Mouse (Mus musculus) embryonic fibroblast, embryonic 13.5 days (primary cell): ENCODE measurements around the gene Plpp7.

Source experiments
- CTCF ChIP-seq: IDR thresholded peaks from 2 replicates; pipeline ENCODE4 v1.5.1; 2011; ENCODE audit warnings: mild to moderate bottlenecking, control low read depth, low read length, moderate library complexity, borderline replicate concordance; ENCODE audit not compliant: insufficient read depth
- POLR2A ChIP-seq: IDR thresholded peaks from 2 replicates; pipeline ENCODE4 v1.6.1; 2011; ENCODE audit warnings: low read depth, mild to moderate bottlenecking, control low read depth, low read length, moderate library complexity

DNA sequence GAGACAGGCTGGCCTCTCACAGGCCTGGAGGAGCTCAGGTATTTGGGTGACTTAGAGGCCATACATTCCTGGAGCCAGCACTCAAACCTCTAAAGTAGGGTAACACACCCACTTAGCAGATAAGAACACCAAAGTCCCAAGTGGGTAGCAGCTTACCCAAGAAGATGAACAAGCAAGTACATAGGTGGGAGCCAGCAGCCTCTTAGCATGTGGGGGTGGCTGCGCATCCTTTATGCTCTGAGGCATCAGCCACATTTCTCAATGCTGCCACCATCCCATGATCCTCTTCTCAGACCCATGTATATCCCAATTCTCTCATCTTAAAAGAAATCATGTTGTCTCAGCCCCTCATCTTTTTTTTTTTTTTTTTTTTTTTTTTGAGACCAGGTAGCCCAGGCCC is 15.9 kb downstream of the Plpp7 start:
- TF ChIP-seq CTCF (no peak), POLR2A (no peak)
